Mouse (Mus musculus): Measurements from ENCODE around the gene Rnf41. TPM values are rescaled to one million over a fixed set of nuclear protein-coding genes. Genes with fewer than 3 reads are reported as not detected.

Rnf41 gene
- total RNA-seq, 2 experiments from 2014 or later, result 67.2 to 72.0 TPM

DNA sequence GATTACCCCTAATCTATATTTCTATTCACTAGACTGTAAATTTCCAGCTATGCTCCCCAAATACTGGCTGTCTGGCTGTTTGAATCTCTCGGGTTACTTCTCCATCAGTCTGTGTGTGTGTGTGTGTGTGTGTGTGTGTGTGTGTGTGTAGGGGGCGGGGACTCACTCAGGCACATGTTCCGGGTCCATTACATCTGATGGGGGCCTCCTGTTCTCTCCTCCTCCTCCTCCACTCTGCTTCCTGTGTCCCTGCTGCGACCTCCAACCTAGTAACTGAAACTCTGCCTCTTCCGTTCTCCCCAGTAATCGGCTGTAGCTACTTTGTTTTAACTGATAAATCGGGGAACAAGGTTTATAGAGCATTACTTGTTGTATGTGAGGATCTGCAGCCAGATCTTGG lies 13.1 kb downstream of the Rnf41 start:
- DNase-seq (ENCODE audit: low spot score in 2 of 2), result no peak

DNA sequence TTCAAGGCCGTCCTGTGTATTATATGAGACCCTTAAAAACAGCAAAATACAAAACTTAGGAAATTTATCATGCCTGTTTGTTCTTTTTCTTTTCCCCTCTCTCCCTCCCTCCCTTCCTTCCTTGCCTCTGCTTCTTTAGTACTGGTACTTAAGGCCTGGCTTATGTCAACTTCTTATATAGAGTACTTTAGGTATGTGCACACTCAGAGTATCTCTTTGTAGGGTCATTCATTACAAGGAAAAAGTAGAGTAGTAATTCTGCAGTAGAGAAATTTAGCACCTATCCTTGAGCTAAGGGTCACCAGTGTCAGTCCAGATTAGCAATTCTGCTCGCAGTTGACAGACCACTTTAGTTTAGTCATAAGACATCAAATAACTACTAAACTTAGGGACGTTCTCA lies 13.8 kb downstream of the Rnf41 start:
- no peak for DNase-seq (ENCODE audit: low spot score in 2 of 2)

- no peak for DNase-seq (ENCODE audit: low spot score in 2 of 2)
Observed at GRCm38 (mm10) chr10:128429052-128429451, 17.6 kb downstream of the Rnf41 start.

GRCm38 (mm10) chr10:128429454-128429853 lies 18.0 kb downstream of the Rnf41 start:
- no peak for DNase-seq (ENCODE audit: low spot score in 2 of 2)

DNA sequence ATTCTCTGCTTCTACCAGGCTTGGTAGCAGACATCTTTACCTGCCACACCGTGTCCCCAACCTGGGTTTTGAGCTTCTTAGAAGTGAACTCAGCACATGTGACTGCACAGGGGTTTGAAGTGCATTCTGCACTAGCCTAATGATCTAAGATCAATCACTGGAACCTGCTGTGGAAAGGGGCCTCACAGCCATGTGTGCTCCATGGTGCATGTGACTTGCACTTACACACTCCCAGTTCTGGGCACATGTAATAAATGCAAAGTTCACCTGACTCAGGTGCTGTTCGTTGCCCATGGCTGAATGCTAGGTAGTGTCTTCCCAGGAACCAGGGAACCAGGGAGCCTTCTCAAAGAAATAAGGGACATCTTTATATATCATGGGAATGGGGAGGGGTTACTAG lies 22.0 kb downstream of the Rnf41 start:
- no peak for DNase-seq (ENCODE audit: low spot score in 2 of 2)

- no peak for DNase-seq (ENCODE audit: low spot score in 2 of 2)
Observed at GRCm38 (mm10) chr10:128434681-128435080, 23.2 kb downstream of the Rnf41 start.

GRCm38 (mm10) chr10:128435186-128435823 lies 23.8 kb downstream of the Rnf41 start:
- no peak for DNase-seq (ENCODE audit: low spot score in 2 of 2)

DNA sequence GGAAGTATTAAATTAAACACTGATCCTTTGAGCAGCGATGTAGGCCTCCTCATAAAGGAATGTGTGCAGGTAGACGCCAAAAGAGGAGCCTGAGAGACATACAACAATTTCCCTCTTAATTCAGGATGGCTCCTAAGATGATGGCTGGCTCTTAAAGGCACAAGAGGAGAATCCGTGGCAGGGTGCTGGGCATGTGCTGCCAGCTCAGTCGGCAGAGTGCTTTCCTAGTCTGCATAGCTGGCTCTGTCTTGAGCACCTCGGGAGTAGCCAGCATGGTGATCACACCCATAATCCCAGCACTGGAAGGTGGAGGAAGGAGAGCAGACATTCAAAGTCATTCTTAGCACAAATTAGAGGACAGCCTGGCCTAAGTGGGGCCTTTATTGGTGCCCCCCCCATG lies 24.4 kb downstream of the Rnf41 start:
- no peak for DNase-seq (ENCODE audit: low spot score in 2 of 2)

GRCm38 (mm10) chr10:128436376-128436775 lies 24.9 kb downstream of the Rnf41 start:
- DNase-seq (ENCODE audit: low spot score in 2 of 2), result no peak

GRCm38 (mm10) chr10:128438675-128439279 lies 27.3 kb downstream of the Rnf41 start:
- peak in 1 of 2 experiments; percentile 26 for DNase-seq (ENCODE audit: low spot score in 2 of 2)

- no peak for DNase-seq (ENCODE audit: low spot score in 2 of 2)
Observed at GRCm38 (mm10) chr10:128440407-128440806, 28.9 kb downstream of the Rnf41 start.

GRCm38 (mm10) chr10:128441324-128442119 lies 30.1 kb downstream of the Rnf41 start:
- DNase-seq (ENCODE audit: low spot score in 2 of 2), result peak in 1 of 2 experiments; percentile 36

DNA sequence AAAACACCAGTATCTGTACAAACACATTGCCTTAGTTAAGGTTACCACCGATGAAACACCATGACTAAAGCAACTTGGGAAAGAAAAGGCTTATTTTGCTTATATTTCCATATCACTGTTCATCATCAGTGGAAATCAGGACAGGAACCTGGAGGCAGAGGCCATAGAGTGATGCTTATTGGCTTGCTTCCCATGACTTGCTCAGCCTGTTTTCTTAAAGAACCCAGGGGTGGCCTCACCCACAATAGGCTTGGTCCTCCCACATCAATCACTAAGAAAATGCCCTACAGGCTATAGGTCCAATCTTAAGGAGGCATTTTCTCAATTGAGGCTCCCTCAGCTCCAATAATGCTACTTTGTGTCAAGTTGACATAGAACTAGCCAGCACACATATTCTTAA lies 31.3 kb downstream of the Rnf41 start:
- DNase-seq (ENCODE audit: low spot score in 2 of 2), result no peak

GRCm38 (mm10) chr10:128444354-128444753 lies 32.9 kb downstream of the Rnf41 start:
- no peak for DNase-seq (ENCODE audit: low spot score in 2 of 2)

DNA sequence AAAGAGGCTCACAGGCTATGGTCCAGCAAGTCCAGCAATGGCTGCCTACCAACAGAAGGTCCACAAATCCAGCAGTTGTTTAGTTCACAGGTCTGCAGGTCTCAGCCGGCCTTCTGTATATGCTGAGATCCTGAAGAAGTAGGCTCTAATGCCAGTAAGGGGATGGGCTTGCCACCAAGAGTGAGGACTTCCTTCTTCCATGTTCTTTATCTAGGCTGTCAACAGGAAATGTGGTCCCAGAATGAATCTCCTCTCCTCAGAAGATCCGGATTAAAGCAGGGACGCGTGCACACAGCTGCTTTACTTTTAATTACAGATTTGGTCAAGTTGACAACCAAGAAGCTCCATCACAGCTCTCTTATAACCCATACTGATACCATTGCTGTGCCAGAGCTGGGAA lies 34.0 kb downstream of the Rnf41 start:
- no peak for DNase-seq (ENCODE audit: low spot score in 2 of 2)

DNA sequence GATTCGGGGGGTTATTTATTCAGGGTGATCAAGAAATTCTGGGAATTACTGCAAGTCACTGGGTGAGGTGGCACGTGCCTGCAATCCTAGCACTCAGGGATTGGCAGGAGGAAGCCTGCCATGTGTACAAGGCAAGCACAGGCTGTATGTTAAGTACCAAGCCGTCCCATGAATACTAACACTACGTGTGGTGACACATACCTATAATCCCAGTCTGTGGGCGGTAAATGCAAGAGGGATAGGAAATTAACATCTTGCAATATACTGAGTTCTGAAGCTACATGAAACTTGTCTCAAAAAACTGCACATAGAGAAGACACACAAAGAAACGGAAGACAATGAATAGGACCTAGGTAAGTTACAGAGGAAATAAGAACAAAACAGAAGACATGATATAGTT lies 39.6 kb downstream of the Rnf41 start:
- no peak for DNase-seq (ENCODE audit: low spot score in 2 of 2)

GRCm38 (mm10) chr10:128454471-128454870 lies 43.0 kb downstream of the Rnf41 start:
- DNase-seq (ENCODE audit: low spot score in 2 of 2), result no peak

- DNase-seq (ENCODE audit: low spot score in 2 of 2), result peak; percentile 65 to 87
Observed at GRCm38 (mm10) chr10:128455280-128455679, 43.8 kb downstream of the Rnf41 start.

GRCm38 (mm10) chr10:128457676-128458075 lies 46.2 kb downstream of the Rnf41 start:
- DNase-seq (ENCODE audit: low spot score in 2 of 2), result no peak

DNA sequence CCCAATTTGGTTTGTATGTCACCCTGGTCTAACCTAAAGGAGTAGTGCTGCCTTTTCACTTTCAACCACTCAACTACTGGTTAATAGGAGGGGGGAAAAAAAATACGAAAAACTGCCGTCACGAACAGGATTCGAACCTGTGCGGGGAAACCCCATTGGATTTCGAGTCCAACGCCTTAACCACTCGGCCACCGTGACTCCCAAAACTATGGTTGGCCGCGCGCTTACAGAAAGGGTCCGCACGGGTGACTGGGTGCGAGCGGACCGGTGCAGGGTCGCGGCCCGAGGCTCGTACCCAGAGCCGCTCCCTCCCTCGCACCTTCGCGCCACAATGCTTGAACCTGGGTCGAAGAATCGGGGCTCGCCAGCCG lies 46.9 kb downstream of the Rnf41 start:
- DNase-seq (ENCODE audit: low spot score in 2 of 2), result peak; percentile 95

DNA sequence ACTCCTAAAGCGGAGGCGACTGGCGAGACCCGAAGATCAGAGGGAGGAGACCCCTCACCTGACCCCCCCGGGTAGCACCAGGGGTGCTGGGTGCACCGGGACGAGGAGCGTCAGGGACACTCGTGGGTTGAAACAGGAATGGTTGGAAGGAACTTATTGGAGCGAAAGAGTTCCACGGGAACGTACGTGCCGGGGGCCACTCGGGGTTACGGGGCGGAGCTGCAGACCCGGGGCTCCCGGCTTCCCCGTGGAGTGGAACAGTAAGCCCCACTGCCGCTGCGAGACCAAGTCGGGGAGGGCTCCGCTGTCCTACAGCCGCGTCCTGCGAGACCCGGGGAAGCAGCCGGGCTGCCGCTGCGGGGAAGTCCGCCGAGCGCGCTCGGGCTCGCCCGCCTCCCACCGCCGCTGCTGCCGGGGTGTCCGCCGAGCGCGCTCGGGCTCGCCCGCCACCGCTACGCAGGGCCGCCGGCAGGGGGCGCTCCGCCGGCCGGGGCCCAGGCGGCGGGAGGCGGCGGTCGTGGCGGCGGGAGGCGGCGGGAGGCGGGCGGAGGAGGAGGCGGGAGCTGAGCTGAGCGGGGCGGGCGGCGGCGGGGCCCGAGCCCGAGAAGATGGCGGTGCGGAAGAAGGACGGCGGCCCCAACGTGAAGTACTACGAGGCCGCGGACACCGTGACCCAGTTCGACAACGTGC lies 47.4 kb downstream of the Rnf41 start, which contains the start of gene Smarcc2:
Gene Smarcc2, plus strand, starts transcription at position 530 of the 690 bp plus-strand sequence.
- peak; percentile 74 to 80 for DNase-seq (ENCODE audit: low spot score in 2 of 2)

Data from layer of hippocampus, postnatal 14 days (tissue).